Mouse (Mus musculus): ENCODE data around the gene Scarb2. TPM values are rescaled to one million over a fixed set of nuclear protein-coding genes. Genes with fewer than 3 reads are reported as not detected.

The Scarb2 gene
- polyA plus RNA-seq, 1 experiment, result 16.7 TPM

DNA sequence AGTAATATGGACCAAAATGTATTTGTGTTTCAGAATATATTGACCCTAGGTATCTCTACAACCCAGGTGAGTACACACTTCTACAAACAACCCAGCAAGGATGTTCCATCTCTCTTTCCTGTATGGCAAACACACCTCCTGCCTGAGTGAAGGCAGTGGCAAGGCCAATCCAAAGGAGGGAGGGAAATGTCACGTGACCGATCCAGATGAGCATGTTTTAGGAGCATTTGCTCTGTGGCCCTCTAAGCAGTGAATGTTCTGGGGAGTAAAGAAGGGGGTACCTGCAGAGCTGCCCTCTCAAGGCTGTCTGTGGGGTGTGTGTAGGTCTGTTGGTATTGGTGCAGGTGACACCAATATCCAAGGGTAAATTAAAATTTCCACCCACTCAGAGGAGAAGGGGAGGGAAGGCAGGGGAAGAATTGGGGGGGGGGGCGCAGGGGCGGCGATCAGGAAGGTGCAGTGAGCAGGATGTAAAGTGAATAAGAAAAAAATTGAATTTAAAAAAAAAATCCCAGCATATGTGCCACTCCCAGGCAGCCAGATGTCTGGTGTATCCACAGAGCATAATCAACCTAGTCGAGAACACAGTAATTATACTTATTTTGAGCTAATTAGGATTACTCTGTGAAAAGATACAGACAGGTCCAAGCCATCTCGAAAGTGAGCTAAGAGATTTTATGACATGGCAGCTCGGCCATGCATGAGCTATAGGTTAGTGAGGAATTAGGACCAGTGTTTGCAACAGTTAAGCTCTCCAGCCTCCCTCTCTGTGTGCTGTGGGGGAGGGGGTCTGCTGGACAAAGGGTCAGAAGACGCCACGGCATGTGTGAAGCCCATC, 102.9 kb downstream of the Scarb2 start:
- 77% methylated on average over 10 of the region's 10 CpGs for WGBS
- Histone ChIP-seq H3K27ac (ENCODE audit: control insufficient read depth, insufficient read depth, low read depth, low read length, poor library complexity) (no peak overlapping the region), H3K4me1 (ENCODE audit: control insufficient read depth, insufficient read depth, low read length) (no peaks in the 10 kb centered on the region; the same call in 1 of the 2 replicates), H3K4me3 (replicated peaks; ENCODE audit: control insufficient read depth, low read depth, low read length) (no peak overlapping the region)
- TF ChIP-seq POLR2A (IDR thresholded peaks at IDR 0.05; ENCODE audit: borderline replicate concordance, control insufficient read depth, low read depth, low read length) (no peak), CTCF (IDR thresholded peaks at IDR 0.05; ENCODE audit: control insufficient read depth, insufficient read depth, low read length) (no peak)

DNA sequence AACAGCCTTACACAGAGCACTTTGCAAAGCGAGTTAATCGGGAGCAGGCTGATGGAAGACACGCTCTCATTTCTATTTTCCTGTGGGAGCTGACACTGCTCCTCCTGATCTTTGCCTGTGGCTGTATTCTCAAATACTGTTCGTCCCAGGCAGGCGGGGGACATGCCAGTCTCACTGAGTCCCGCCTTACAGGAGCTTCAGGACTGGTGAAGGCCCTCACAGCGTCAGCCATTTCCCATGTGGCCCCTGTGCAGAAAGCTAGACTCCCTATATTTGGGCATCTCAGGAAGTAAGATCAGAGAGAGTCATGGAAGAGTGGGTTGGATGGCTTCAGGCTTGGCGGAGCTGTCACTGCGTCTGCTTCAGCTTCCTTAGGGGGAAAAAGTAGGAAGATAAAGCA, 103.8 kb downstream of the Scarb2 start:
- TF ChIP-seq CTCF (IDR thresholded peaks at IDR 0.05; ENCODE audit: control insufficient read depth, insufficient read depth, low read length), result no peak
- TF ChIP-seq POLR2A (IDR thresholded peaks at IDR 0.05; ENCODE audit: borderline replicate concordance, control insufficient read depth, low read depth, low read length), result no peak
- Histone ChIP-seq H3K27ac (ENCODE audit: control insufficient read depth, insufficient read depth, low read depth, low read length, poor library complexity) (no peak overlapping the region), H3K4me3 (replicated peaks; ENCODE audit: control insufficient read depth, low read depth, low read length) (no peak overlapping the region), H3K4me1 (ENCODE audit: control insufficient read depth, insufficient read depth, low read length) (no peaks in the 10 kb centered on the region; the same call in 1 of the 2 replicates)
- 78% methylated on average over 9 of the region's 9 CpGs for WGBS

DNA sequence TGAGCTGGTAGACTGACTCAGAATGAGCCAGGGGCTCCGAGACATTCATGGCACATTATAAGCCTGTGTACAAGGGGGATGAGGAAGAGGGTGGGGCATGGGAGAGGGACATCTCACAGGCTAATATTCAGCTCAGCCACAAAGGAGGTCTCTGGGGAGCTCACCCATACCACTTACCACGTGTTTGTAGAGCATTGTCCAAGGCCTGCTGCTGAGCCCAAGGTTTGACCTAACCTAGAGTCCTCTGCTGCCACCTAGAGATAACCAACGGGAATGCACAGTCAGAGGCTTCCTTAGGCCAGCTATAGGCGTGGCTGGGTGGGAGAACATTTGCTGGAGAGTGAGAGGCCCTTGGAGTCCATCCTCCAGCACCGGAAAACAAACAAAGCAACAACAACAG, 108.5 kb downstream of the Scarb2 start:
- TF ChIP-seq POLR2A (IDR thresholded peaks at IDR 0.05; ENCODE audit: borderline replicate concordance, control insufficient read depth, low read depth, low read length) (no peak), CTCF (IDR thresholded peaks at IDR 0.05; ENCODE audit: control insufficient read depth, insufficient read depth, low read length) (peak; percentile 87)
- 22% methylated on average over 5 of the region's 5 CpGs for WGBS
- H3K27ac ChIP-seq (ENCODE audit: control insufficient read depth, insufficient read depth, low read depth, low read length, poor library complexity), result no peak overlapping the region
- H3K4me1 ChIP-seq (ENCODE audit: control insufficient read depth, insufficient read depth, low read length), result no peaks in the 10 kb centered on the region; the same call in 1 of the 2 replicates
- no peak overlapping the region for H3K4me3 ChIP-seq (replicated peaks; ENCODE audit: control insufficient read depth, low read depth, low read length)

DNA sequence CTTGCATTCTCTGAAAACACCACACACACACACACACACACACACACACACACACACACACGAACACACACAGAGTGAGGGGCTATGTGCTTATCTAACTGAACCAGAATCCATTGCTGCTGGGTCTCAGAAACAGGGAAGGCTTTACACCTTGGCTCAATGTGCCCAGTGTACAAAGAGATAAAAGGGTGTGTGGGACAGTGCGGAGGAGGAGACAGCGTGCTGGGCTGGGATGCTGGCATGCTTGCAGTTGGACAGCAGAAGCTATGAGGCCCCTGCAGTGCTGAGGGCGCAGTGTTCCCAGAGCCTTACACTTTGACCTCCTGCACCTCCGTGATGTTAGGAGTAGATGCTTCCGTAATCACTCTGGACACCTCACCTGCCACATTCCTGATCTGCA, 110.2 kb downstream of the Scarb2 start:
- no peaks in the 10 kb centered on the region; the same call in 1 of the 2 replicates for H3K4me1 ChIP-seq (ENCODE audit: control insufficient read depth, insufficient read depth, low read length)

DNA sequence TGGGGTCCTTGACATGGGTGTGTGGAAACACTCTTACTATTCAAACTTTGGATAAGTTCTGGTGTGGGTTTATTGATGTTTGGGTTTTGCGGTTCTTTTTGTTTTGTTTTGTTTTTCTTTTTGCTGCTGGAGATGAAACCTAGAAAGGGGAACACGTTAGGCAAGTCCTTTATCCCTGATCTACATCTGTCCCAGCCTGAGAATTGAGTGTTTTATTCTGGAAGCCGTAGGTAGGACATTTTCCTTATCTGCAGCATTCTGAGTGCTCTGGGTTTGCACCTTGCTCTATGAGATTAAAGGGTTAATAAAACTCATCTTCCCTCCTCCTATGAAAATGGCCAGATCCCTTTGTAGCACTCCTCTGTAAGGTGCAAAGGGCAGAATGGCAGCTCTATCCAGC, 110.9 kb downstream of the Scarb2 start:
- Histone ChIP-seq H3K4me3 (replicated peaks; ENCODE audit: control insufficient read depth, low read depth, low read length) (no peak overlapping the region), H3K4me1 (ENCODE audit: control insufficient read depth, insufficient read depth, low read length) (no peaks in the 10 kb centered on the region; the same call in 1 of the 2 replicates), H3K27ac (ENCODE audit: control insufficient read depth, insufficient read depth, low read depth, low read length, poor library complexity) (no peak overlapping the region)
- TF ChIP-seq CTCF (IDR thresholded peaks at IDR 0.05; ENCODE audit: control insufficient read depth, insufficient read depth, low read length), result no peak
- TF ChIP-seq POLR2A (IDR thresholded peaks at IDR 0.05; ENCODE audit: borderline replicate concordance, control insufficient read depth, low read depth, low read length), result no peak
- 59% methylated on average over 3 of the region's 3 CpGs for WGBS

More for the DNA sequence above, 110.2 kb downstream of the Scarb2 start:
- TF ChIP-seq CTCF (IDR thresholded peaks at IDR 0.05; ENCODE audit: control insufficient read depth, insufficient read depth, low read length) (no peak), POLR2A (IDR thresholded peaks at IDR 0.05; ENCODE audit: borderline replicate concordance, control insufficient read depth, low read depth, low read length) (no peak)
- Histone ChIP-seq H3K4me3 (replicated peaks; ENCODE audit: control insufficient read depth, low read depth, low read length) (no peak overlapping the region), H3K27ac (ENCODE audit: control insufficient read depth, insufficient read depth, low read depth, low read length, poor library complexity) (no peak overlapping the region)
- 73% methylated on average over 6 of the region's 6 CpGs for WGBS

DNA sequence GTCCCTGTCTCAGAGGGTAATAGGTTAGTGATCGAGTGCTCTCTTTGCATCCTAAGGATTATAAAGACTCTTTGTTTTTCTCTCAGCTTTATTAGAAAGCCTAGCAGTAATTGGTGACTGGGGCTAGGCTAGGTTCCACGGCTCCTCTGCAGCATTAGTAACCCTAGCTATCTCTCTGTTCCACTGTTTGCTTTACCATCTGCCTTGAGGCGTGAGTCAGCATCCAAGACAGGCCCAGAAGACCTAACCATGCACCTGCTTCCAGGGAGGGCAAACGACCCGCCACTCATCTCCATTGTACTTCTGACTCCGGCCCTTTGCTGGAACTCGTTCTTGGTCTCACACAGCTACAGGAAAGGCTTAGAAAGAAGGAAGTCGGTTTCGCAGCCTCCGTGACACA, 112.8 kb downstream of the Scarb2 start:
- 12% methylated on average over 10 of the region's 10 CpGs for whole genome bisulfite sequencing
- H3K4me3 ChIP-seq (replicated peaks; ENCODE audit: control insufficient read depth, low read depth, low read length), result no peak overlapping the region
- no peak overlapping the region for H3K27ac ChIP-seq (ENCODE audit: control insufficient read depth, insufficient read depth, low read depth, low read length, poor library complexity)
- no peak for TF ChIP-seq POLR2A (IDR thresholded peaks at IDR 0.05; ENCODE audit: borderline replicate concordance, control insufficient read depth, low read depth, low read length)
- no peak for TF ChIP-seq CTCF (IDR thresholded peaks at IDR 0.05; ENCODE audit: control insufficient read depth, insufficient read depth, low read length)
- H3K4me1 ChIP-seq (ENCODE audit: control insufficient read depth, insufficient read depth, low read length), result no peaks in the 10 kb centered on the region; the same call in 1 of the 2 replicates

DNA sequence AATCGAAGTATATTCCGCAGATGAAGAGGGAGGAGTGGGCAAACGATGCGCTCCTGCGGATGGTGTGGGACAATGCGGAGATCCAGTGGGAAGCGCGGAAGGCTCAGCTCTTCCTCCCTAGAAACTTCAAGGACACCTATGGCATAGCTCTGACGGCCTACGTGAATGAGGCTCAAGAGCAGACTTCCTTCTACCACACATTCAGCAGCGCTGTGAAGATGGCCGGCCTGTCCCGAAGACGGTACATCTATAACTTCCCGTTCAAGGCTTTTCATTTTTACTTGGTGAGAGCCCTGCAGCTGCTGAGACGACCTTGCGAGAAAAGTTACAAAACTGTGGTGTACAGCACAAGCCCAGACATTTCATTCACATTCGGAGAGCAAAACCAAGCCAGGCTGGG, 114.1 kb downstream of the Scarb2 start:
- TF ChIP-seq CTCF (IDR thresholded peaks at IDR 0.05; ENCODE audit: control insufficient read depth, insufficient read depth, low read length) (no peak), POLR2A (IDR thresholded peaks at IDR 0.05; ENCODE audit: borderline replicate concordance, control insufficient read depth, low read depth, low read length) (no peak)
- H3K4me3 ChIP-seq (replicated peaks; ENCODE audit: control insufficient read depth, low read depth, low read length), result peak overlapping the region; percentile 34
- WGBS, result 42% methylated on average over 18 of the region's 18 CpGs
- H3K27ac ChIP-seq (ENCODE audit: control insufficient read depth, insufficient read depth, low read depth, low read length, poor library complexity), result no peak overlapping the region
- H3K4me1 ChIP-seq (ENCODE audit: control insufficient read depth, insufficient read depth, low read length), result no peaks in the 10 kb centered on the region; the same call in 1 of the 2 replicates

Other genes starting within 250 kb of the Scarb2 start
- gene Naaa, start 228.7 kb downstream of the Scarb2 start, polyA plus RNA-seq (2011; ENCODE audit: insufficient read depth, insufficient read length, low replicate concordance, missing spikeins), result 5.6 and 6.6 TPM in 2 replicates
- gene Sdad1, start 196.4 kb downstream of the Scarb2 start, polyA plus RNA-seq (2011; ENCODE audit: insufficient read depth, insufficient read length, low replicate concordance, missing spikeins), result 8.9 and 14.1 TPM in 2 replicates
- 1.3 and 1.7 TPM in 2 replicates for gene Cxcl9, start 178.8 kb downstream of the Scarb2 start, polyA plus RNA-seq (2011; ENCODE audit: insufficient read depth, insufficient read length, low replicate concordance, missing spikeins)
- gene Art3, start 175.0 kb downstream of the Scarb2 start, polyA plus RNA-seq (2011; ENCODE audit: insufficient read depth, insufficient read length, low replicate concordance, missing spikeins), result 2.4 TPM in 1 of 2 replicates, not detected in the other
- 1.2 and 4.0 TPM in 2 replicates for gene Cxcl10, start 157.9 kb downstream of the Scarb2 start, polyA plus RNA-seq (2011; ENCODE audit: insufficient read depth, insufficient read length, low replicate concordance, missing spikeins)
- gene Nup54, start 71.6 kb downstream of the Scarb2 start, polyA plus RNA-seq (2011; ENCODE audit: insufficient read depth, insufficient read length, low replicate concordance, missing spikeins), result 7.8 and 19.4 TPM in 2 replicates
- not detected in 2 replicates for gene Fam47e, start 48.2 kb upstream of the Scarb2 start, polyA plus RNA-seq (2011; ENCODE audit: insufficient read depth, insufficient read length, low replicate concordance, missing spikeins)
- gene Stbd1, start 96.2 kb upstream of the Scarb2 start, polyA plus RNA-seq (2011; ENCODE audit: insufficient read depth, insufficient read length, low replicate concordance, missing spikeins), result 2.0 TPM in 1 of 2 replicates, not detected in the other
- 0.27 TPM in 1 of 2 replicates, not detected in the other for gene Ccdc158, start 168.4 kb upstream of the Scarb2 start, polyA plus RNA-seq (2011; ENCODE audit: insufficient read depth, insufficient read length, low replicate concordance, missing spikeins)
- gene Shroom3, start 176.6 kb upstream of the Scarb2 start, polyA plus RNA-seq (2011; ENCODE audit: insufficient read depth, insufficient read length, low replicate concordance, missing spikeins), result 0.95 and 1.3 TPM in 2 replicates